Mouse (Mus musculus) lung, postnatal 0 days (tissue): ENCODE measurements around the gene Mndal. TPM values are rescaled to one million over a fixed set of nuclear protein-coding genes. Genes with fewer than 3 reads are reported as not detected.
"Not testable (repeated sequence)": the region's sequence is repeated elsewhere in the genome, so short reads cannot be mapped to it uniquely, and the experiment has no call there.

ENCODE experiments used
- ATAC-seq: fragments of 200-750 bp; cut with Nextera tagmentation; 2 replicates; pipeline ENCODE4 v1.8.0; 2017; ENCODE audit warnings: moderate library complexity
- DNase-seq: peaks from one replicate; pipeline ENCODE4 v3.0.0-alpha.2; 2016; ENCODE audit warnings: low spot score
- H3K27ac ChIP-seq: fragments of 300-500 bp; sonication (generic); 2 replicates; pipeline ENCODE4 v1.5.1; 2014; ENCODE audit warnings: antibody characterized with exemption, mild to moderate bottlenecking, low read length, mixed read lengths
- H3K27me3 ChIP-seq: fragments of 300-500 bp; sonication (generic); replicated peaks from 2 replicates; pipeline ENCODE4 v1.6.1; 2014; ENCODE audit warnings: low read length, mixed read lengths; ENCODE audit not compliant: insufficient read depth
- H3K36me3 ChIP-seq: fragments of 300-500 bp; sonication (generic); 2 replicates; pipeline ENCODE4 v1.6.1; 2014; ENCODE audit warnings: low read length, mixed read lengths; ENCODE audit not compliant: insufficient read depth
- H3K4me1 ChIP-seq: fragments of 300-500 bp; sonication (generic); 2 replicates; pipeline ENCODE4 v1.6.1; 2014; ENCODE audit warnings: antibody characterized with exemption, low read depth, low read length, mixed read lengths; ENCODE audit not compliant: insufficient read depth
- H3K4me2 ChIP-seq: fragments of 300-500 bp; sonication (generic); replicated peaks from 2 replicates; pipeline ENCODE4 v1.6.1; 2014; ENCODE audit warnings: low read depth, mild to moderate bottlenecking, low read length, moderate library complexity, mixed read lengths
- H3K4me3 ChIP-seq: fragments of 300-500 bp; sonication (generic); 2 replicates; pipeline ENCODE4 v1.5.1; 2014; ENCODE audit warnings: low read depth, low read length
- H3K9ac ChIP-seq: fragments of 300-500 bp; sonication (generic); replicated peaks from 2 replicates; pipeline ENCODE4 v1.6.1; 2014; ENCODE audit warnings: low read depth, mild to moderate bottlenecking
- H3K9me3 ChIP-seq: fragments of 300-500 bp; sonication (generic); 2 replicates; pipeline ENCODE4 v1.6.1; 2016; ENCODE audit warnings: low read length, mixed read lengths
- CTCF ChIP-seq: IDR thresholded peaks from 2 replicates; pipeline ENCODE4 v1.5.1; 2016; ENCODE audit warnings: antibody characterized with exemption, mild to moderate bottlenecking
- EP300 ChIP-seq: IDR thresholded peaks from 2 replicates; pipeline ENCODE4 v1.6.1; 2016; ENCODE audit warnings: antibody characterized with exemption, mild to moderate bottlenecking, control low read depth
- WGBS: fragments of 180-500 bp; shearing (Covaris S2); extraction: QIAGEN DNeasy Blood & Tissue Kit; methylation state at CpG from one replicate; pipeline ENCODE4 v1.1.7; 2014; 5-methylcytosine and 5-hydroxymethylcytosine counted together
- polyA plus RNA-seq: library from polyadenylated mRNA; unstranded; fragments of >200 nt; fragmentation: Nextera tagmentation; extraction: Ambion mirVana; gene quantifications from 2 replicates; pipeline ENCODE4 v1.2.1, GENCODE M21; 2015

Mndal gene
- 5.4 and 8.3 TPM in 2 replicates for polyA plus RNA-seq

DNA sequence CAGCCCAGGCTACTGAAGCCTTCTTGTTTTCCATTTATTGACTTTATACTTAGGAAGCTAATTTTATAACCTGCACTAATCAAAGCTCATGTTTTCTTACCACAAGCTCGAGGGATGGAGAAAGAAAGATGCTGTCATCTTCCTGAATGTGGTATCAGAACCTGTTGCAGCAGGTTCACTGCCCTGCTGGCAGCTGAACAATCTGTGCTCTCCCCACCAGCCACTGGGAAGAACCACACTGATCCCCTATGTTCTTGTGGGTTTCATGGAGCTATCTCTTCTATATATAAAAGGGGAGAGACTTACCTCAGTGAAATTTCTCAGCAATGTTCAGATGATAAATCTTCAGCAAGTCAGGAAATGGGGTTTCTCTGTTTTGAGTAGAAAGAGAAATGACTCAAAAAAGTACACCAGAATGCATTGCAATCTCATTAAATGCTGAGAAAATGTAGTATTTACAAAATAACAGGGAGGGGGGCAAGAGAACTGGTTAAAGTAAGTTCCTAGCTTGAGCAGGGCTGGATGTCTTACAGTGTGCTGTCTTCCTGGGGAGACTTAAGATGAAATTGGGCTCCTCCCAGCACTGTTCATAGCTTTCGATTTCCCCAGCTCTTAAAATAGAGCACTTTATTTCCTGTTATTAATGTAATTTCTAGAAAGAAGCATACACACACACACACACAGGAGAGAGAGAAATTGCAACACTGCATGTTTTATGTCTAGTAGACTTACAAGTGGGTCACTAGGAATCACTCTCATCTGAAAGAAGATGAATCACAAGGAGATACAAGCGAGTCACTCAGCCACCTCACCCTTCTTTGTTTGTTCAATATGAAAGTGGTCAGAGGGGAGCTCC, at the start of gene Mndal, which contains the start of gene Ifi203:
Gene Mndal, minus strand, starts transcription at position 568 of the 856 bp plus-strand sequence.
Gene Ifi203, minus strand, starts transcription at position 749 of the 856 bp plus-strand sequence.
- not testable (repeated sequence) for H3K36me3 ChIP-seq, ATAC-seq, DNase-seq, H3K9me3 ChIP-seq, H3K9ac ChIP-seq, H3K27me3 ChIP-seq, H3K27ac ChIP-seq, H3K4me1 ChIP-seq, H3K4me2 ChIP-seq, H3K4me3 ChIP-seq
- WGBS: 36% methylated on average over 3 of the region's 3 CpGs

- H3K4me1 ChIP-seq, H3K4me2 ChIP-seq, H3K4me3 ChIP-seq, H3K36me3 ChIP-seq, ATAC-seq, H3K27ac ChIP-seq, DNase-seq, H3K27me3 ChIP-seq, H3K9me3 ChIP-seq, H3K9ac ChIP-seq: not testable (repeated sequence)
- WGBS: 72% methylated on average over 6 of the region's 6 CpGs
These were observed 40.5 kb upstream of the Mndal start, which contains the start of gene Ifi202b for GRCm38 (mm10) chr1:173982694-173983305. Gene Ifi202b (minus strand): TSS chr1:173982744.

DNA sequence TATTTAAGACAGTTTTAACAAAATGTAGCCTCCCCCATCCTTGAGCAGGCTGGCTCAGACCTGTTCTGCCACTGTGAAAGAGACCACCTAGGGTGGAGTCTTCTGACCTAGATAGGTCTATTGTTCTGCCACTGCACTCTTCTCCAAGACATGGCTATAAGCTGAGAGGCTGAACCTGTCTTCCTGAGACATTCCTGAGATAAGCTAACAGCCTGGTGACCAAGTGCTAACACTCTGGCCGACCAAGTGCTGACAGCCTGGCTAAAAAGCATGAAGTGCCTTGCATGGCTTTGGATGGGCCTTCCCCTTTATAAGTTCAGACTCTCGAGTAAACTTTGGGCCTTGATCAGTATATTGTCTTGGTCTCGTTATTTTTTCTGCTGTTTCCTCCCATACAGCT, 38.7 kb upstream of the Mndal start:
- not testable (repeated sequence) for H3K4me1 ChIP-seq, H3K4me3 ChIP-seq, H3K9me3 ChIP-seq, H3K4me2 ChIP-seq, ATAC-seq, H3K27ac ChIP-seq, H3K27me3 ChIP-seq, DNase-seq, H3K36me3 ChIP-seq, H3K9ac ChIP-seq
- 8% methylated on average over 3 of the region's 3 CpGs for WGBS

- TF ChIP-seq CTCF: no peak
- no peak for TF ChIP-seq EP300
- no peaks in the 10 kb centered on the region for H3K27me3 ChIP-seq
- H3K4me1 ChIP-seq: no peaks in the 10 kb centered on the region
- H3K4me2 ChIP-seq: no peak overlapping the region
- no peak overlapping the region for H3K27ac ChIP-seq
- H3K4me3 ChIP-seq: no peak overlapping the region
- ATAC-seq (no peak), DNase-seq (no peak)
- no peak overlapping the region for H3K9ac ChIP-seq
- H3K9me3 ChIP-seq: no peaks in the 10 kb centered on the region
- H3K36me3 ChIP-seq: no peaks in the 10 kb centered on the region
These were observed 35.3 kb upstream of the Mndal start for GRCm38 (mm10) chr1:173977622-173978021.

- no peak for ATAC-seq
- H3K9ac ChIP-seq: no peak overlapping the region
- H3K4me1 ChIP-seq: no peaks in the 10 kb centered on the region
- H3K9me3 ChIP-seq: no peaks in the 10 kb centered on the region
- H3K4me3 ChIP-seq: no peak overlapping the region
- H3K4me2 ChIP-seq: no peak overlapping the region
- no peak for TF ChIP-seq CTCF
- TF ChIP-seq EP300: no peak
- no peak overlapping the region for H3K27ac ChIP-seq
- DNase-seq: no peak
- no peaks in the 10 kb centered on the region for H3K27me3 ChIP-seq
- H3K36me3 ChIP-seq: no peaks in the 10 kb centered on the region
These were observed 30.8 kb upstream of the Mndal start for GRCm38 (mm10) chr1:173973111-173973510.

DNA sequence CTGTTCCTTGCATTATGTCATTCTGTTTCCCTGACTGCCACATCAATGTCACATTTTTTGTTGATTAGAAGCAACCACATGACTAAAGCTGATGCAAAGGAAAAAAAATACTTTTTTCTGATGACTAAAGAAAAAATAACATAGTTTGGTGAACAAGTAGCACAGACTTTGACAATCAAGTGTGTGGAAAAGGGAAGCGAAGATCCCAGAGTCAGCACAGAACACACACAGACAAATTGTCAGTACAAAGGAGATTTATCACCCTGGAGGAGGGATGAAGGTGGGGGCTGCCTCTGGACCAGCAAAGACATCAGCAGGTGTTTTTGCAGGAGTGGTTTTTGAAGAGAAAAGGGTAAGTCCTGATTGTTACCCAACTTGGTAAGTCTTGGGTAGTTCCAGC, 19.2 kb upstream of the Mndal start:
- not testable (repeated sequence) for H3K9ac ChIP-seq, H3K4me2 ChIP-seq, H3K27ac ChIP-seq, H3K9me3 ChIP-seq, ATAC-seq, H3K4me3 ChIP-seq, H3K4me1 ChIP-seq, H3K27me3 ChIP-seq, H3K36me3 ChIP-seq, DNase-seq
- WGBS: 69% methylated on average over 1 of the region's 1 CpGs

- DNase-seq, H3K4me3 ChIP-seq, H3K9ac ChIP-seq, ATAC-seq, H3K4me1 ChIP-seq, H3K4me2 ChIP-seq, H3K27ac ChIP-seq, H3K9me3 ChIP-seq, H3K36me3 ChIP-seq, H3K27me3 ChIP-seq: not testable (repeated sequence)
- 59% methylated on average over 3 of the region's 3 CpGs for WGBS
These were observed 17.7 kb upstream of the Mndal start for GRCm38 (mm10) chr1:173959998-173960397.

GRCm38 (mm10) chr1:173955839-173956527, 13.7 kb upstream of the Mndal start:
- WGBS: 55% methylated on average over 3 of the region's 3 CpGs
- H3K9me3 ChIP-seq, ATAC-seq, H3K36me3 ChIP-seq, DNase-seq, H3K4me1 ChIP-seq, H3K9ac ChIP-seq, H3K4me2 ChIP-seq, H3K4me3 ChIP-seq, H3K27ac ChIP-seq, H3K27me3 ChIP-seq: not testable (repeated sequence)
